Mouse (Mus musculus): ENCODE data around the gene Stk11.

Stk11 gene

DNA sequence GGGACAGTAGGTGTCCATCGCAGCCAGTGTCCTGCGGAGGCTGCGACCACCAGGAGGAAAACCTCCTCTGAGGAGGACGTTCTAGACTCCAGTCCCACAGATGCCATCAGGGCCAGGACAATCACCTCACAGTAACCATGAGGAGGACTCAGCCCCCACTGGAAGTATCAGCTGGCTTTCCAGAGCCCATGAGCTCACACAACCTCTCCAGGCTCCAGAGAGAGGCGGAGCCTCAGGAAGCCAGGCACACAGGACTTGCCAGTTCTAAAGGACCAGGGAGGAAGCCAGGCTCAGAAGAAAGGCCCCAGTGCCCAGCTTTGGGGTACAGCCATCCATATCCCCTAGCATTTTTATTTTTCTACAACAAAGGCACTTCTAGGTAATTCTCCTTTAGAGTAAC, 20.1 kb upstream of the Stk11 start:
- no peak for DNase-seq

DNA sequence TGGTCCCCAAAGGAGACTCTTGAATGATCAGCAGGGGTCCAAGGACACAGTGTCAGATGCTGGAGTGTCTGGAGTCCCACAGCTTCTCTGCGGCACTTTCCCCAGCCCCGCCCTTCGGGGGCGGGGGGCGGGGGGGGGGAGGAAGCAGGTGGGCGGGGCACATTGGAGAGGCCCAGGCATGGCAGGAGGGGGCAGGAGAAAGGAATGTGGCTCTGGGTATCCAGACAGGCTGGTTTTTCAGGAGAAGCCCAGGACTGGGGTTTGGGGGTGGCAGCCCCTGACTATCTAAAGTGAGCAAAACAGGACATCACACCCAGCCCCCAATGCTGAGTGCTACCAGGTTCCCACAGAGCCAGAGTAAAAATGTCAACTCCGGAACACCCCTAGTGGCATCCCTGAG, 18.3 kb upstream of the Stk11 start:
- DNase-seq: no peak

DNA sequence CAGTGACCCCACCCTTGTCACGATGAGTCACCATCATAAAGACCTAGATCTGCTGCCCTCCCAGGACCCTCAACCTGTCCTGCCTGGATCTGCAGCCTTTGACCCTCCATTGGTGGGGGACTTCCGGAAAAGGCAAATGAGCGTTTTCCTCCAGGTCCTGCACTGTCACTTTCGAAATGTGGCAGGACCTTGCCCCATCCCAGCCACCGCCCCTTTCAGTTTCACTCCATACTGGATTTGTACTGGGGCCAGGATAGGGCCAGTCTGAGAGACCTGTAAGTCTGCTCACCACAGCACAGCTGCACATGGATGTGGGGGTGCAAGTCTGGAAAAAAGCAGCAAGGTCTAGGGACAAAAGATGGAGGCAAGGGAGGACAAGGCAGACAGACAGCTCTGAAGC, 17.0 kb upstream of the Stk11 start:
- DNase-seq: no peak

DNA sequence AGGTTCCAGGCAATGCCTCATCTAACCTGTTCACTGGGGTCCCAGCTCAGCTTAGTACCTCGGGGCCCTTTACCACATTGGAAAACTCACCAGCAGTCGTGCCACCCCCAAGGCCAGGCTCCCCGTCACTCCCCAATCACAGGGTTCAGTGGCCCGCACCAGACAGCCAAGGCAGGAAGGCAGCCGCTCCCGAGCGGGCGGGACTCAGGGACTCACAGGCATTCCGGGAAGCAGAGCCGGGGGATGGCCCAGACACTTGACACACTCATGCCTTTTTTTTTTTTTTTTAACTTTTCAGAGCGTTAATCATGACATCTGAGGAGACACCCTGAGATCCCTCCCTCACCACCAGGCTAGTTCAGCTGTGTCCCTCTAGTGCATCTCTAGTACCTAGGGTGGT, 14.6 kb upstream of the Stk11 start:
- DNase-seq: peak; percentile 49

DNA sequence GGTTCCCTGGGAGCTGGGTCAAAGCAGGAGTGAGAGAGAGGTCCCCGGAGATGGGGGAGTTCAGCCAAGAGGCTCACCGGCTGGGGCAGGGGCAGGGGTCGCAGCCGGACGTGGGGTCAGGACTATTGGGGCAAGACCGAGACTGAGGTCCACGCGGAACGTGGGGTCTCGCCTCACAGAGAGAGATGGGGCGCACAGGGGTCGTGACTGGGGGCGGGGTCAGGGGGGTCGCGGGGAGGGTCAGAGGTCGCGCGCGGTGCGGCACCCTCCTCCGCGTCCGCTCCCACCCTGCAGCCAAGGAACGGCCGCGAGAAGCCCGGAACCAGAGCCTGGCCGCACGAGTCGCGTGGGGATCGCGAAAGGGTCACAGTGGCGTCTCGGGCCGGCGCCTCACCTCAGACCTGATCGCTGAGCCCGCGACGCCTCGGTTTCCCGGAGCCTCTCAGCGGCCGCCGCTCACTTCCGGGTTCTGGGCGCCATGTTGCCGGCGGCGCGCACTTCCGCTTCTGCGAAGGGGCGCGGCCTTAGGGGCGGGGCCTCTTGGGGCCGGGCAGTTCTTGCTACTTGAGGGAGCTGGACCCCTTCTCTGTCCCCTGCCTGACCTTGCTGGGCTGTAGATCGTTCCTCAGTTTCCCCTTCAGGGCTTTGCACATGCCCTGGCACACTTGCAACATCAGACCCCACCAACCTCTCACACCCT, 13.2 kb upstream of the Stk11 start:
- DNase-seq: peak; percentile 85

DNA sequence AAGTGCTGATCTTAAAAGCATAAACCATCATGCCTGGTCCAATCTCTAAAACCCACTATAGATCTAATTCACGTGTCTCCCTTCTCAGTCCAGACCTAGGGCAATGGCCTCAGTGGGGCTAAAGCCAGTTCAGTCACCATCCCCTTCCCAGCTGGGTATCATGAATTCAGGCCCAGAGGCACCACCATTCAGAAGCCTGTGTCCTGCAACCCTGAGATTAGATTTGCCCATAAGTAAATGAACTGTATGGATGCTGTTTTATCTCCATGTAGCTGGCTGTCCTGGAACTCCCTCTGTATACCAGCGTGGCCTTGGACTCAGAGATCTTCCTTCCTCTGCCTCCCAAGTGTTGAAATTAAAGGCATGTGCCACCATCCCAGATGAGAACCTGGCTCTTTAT, 12.6 kb upstream of the Stk11 start:
- no peak for DNase-seq

DNA sequence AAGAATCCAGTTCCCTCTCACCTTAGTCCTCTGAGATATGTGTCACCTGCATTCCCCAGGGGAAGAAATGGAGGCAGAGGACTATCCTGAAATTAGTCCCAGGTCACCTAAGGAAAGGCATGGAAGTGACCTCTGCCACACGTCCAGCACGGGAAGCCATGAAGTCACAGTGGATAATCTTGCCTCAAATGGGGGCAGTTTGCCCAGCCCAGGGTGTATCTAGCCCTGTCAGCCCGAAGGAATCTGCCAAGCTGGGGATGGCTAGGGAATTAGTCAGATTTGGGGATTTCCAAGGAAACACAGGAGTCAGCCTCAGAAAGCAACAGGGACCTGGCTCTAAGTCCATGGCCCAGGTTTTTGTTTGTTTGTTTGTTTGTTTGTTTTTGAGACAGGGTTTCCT, 11.4 kb upstream of the Stk11 start:
- no peak for DNase-seq

DNA sequence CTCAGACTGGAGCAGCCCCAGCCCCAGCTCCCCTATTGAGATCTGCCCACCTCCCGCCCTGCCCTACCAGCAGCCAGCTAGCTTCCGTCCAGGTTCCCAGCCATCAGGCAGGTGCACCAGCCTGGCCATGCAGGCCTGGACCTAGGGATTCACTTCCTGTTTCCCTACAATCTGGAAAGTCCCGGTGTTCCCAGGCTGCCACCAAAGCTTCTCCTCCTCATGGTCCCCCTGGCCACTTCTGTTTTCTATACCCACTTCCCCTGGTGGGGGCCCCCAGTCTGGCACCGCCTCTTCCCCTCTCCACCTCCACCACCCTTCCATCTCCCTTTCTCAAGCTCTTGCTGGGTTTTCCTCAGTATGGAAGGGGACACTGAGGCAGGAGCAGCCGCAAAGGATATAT, 10.1 kb upstream of the Stk11 start, which contains the start of gene Sbno2:
TSS of gene Sbno2 (minus strand) at position 112 of the 400 bp plus-strand sequence.
- DNase-seq: no peak

DNA sequence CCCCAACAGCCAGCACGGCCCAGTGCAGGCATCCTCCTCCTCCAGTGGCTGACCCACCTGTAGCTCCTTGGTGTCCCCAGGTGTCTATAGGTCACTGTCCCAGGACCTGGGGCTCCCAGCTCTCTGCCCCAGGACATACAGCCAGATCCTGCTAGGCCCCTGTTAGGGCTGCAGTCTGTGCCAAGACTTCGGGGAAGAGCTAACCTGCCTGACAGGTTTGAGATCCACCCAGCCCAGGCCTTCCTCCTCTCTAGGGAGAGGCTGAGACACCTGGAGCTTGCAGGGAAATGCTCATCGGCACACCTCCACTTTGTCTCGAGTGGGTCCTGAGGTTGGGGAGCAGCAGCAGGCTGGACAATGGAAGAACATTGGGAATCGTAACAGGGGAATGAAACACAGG, 9.7 kb upstream of the Stk11 start:
- DNase-seq: no peak

DNA sequence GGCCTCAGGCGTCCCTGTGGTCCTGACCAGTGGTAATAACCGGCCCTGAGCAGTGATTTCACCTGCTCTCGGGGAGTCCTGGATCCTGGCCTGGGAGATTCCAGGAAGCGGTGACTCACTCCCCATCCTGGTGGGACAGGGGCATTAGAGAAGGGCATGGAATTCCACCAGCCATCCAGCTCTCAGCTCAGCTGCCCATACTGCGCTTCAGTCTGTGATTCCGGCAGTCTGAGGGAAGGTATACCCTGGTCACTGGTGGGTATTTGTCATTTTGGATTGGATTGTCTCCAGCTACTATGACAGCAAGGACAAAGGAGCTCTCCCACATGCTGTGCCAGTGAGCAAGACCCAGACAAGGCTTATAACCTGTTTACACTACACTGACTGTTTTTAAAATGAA, 7.9 kb upstream of the Stk11 start:
- DNase-seq: no peak

DNA sequence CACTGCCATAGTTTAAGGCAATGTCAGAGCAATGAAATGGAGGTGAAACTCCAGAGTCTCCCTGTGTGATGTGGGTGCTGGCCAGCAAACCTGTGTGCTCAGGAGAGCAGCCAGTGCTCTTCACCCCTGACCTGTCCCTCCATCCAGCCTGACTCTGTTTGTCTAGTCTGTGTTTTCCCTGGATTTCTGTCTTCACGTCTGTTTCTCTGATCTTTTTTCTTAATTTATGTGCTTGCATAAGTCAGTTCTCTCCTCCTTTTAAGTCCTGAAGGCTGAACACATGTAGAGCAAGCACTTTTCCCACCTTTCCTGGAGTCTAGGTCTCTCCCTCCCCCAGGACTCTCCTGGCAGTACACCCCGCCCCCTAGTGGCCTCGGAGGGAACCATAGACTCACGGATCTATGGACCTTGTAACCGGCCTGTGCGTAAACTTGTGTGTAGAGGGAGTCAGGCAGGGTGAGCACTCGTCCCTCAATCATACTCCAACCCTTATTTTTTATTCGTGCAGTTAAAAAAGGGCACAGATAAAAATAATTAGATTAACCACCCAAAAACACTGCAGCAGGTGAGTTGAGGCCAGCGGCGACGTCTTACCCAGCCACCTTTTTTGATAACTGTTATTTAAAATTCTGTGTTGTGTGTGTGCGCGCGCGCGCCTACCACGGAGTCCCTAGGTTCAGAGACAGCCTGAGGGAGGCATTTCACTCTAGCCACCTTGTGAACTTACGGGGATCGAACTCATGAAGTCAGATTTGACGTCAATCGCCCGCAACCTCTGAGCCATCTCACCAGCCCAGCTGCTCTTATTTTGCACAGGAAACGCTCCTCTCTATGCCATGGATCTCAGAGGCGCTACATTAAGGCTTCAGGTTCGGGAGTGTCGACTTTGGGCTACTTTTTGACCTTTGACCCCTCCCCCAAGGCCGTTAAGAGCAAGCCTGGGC, 990 bp upstream of the Stk11 start:
- DNase-seq: peak; percentile 92

DNA sequence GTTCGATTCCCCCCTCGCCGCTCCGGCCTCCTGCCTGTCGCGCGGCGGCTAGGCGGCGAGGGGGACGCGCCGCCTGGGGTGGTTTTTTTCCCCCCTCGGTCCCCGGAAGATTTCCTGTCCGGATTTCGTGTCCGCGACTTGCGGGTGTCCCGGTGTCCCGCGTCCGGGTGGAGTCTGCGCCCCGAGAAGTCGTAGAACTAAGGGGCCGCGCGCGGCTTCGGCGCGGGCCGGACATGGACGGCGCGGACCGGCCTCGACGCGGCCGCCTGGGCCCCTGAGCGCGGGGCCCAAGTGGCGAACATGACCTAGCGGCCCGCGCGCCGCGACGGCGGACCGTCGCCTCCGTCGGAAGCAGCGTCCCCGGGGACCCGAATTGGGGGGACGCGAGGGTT, 337 bp downstream of the Stk11 start:
- no peak for DNase-seq

DNA sequence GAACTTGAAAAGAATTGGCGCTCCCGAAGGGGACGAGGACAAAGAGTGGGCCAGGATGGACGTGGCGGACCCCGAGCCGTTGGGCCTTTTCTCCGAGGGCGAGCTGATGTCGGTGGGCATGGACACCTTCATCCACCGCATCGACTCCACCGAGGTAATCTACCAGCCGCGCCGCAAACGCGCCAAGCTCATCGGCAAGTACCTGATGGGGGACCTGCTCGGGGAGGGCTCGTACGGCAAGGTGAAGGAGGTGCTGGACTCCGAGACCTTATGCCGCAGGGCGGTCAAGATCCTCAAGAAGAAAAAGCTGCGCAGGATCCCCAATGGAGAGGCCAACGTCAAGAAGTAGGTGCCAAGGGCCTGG, 942 bp downstream of the Stk11 start:
- DNase-seq: no peak

DNA sequence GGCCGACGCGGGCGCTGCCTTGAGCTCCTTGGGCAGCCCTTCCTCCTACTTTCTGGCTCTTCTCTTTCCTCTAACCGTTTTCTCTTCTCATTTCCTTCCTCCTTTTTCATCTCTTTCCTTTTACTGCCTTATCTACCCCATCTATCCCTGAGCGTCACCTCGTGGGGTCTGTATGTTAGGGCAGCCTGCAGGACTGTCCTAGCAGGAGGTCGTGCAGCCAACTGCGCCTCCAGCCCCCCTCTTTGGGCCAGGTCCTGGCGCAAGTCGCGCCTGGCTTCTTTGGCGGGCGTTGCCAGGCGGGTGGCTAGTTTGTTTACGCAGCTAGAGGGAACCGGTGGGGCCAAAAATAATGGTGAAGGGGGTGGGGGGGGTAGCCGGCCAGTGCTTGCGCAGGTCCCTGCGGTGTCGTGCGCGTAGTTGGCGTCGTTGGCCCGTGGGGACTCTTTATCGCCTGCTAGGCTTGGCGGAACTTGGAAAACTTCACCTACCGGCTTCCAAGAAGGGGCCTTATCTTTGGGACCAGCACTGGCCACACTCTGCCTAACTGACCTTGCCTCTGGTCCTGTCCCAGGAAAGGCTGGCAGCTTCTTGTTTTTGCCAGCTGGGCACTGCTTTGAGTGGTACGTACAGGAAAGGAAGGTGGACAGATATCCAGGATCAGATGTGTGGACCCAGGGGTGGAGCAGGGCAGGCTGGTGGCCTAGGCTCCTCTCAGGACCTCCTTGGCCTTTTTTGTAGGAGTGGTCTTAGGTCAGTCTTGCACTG, 1.5 kb downstream of the Stk11 start:
- no peak for DNase-seq

DNA sequence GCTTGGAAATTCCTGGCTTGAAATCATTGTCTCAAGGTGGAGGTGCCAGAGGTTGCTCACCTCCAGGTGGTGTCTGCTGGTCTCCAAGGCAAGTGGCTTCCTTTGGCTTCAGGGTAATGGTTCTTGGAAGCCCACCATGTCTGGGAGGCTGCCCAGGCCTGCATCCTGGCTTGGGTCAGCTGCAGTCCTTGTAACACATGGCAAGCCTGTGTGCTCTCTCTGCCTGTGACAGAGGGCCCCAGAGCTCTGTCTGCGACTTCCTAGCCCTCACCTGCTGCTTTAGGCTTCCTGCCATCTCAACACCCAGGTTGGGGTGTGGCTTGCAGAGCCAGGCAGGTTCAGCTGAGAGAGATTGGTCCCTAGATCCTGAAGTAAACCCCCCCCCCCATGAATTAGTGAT, 2.1 kb downstream of the Stk11 start:
- no peak for DNase-seq

DNA sequence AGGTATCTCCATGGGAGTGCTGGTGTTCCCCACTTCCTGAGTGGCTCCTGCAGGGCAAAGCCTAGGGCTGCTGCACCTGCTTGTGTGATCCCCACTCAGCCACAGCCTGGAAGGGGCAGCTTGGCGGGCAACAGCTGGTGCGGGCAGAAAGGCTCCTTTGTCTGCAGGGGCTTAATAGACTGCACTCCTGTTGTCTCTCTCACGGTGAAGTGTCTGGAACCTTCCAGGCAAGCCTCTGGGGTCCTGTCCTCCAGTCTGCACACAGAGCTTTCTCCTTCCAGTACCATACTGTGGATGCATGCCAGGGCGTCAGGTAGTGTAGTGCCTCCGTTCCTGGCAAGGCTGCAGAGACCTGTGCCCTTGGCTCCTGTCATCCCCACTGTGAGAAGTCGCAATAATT, 2.9 kb downstream of the Stk11 start:
- DNase-seq: no peak

DNA sequence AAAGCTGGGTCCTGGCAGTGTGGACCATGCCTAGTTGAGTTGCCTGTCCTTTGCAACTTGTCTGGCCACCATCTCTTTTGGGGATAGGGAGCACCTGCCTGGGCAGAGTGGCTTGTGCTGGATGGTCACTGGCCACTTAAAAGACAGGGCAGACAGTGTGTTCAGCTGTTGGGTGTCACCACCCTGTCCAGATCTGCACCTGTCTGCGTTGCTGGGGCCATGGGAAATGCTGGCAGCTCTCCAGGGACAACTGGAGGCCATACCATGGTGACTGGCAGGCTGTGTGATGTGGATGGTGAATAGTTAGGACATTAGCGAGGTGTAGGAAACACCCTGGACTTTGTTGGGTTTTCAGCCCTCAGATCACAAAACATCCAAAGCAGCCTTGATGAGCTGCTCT, 4.5 kb downstream of the Stk11 start:
- DNase-seq: no peak

DNA sequence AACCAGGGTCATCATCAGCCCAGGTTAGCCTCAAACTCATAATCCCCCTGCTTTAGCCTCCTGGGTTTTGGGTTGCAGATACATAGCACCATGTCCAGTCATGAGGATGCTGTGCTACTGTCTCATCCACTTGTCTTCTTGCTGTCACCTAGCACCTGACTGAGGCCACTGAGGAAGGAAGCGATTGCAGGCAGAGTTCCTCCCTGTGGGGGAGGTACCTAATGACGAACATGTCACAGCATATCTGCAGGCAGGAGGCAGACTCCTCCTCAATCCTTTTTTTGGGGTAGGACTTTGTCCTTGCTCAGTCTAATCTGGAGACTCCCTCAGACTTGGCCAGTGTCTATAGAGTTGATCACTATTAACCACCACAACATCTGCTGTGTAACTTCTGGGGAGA, 6.0 kb downstream of the Stk11 start:
- DNase-seq: no peak

DNA sequence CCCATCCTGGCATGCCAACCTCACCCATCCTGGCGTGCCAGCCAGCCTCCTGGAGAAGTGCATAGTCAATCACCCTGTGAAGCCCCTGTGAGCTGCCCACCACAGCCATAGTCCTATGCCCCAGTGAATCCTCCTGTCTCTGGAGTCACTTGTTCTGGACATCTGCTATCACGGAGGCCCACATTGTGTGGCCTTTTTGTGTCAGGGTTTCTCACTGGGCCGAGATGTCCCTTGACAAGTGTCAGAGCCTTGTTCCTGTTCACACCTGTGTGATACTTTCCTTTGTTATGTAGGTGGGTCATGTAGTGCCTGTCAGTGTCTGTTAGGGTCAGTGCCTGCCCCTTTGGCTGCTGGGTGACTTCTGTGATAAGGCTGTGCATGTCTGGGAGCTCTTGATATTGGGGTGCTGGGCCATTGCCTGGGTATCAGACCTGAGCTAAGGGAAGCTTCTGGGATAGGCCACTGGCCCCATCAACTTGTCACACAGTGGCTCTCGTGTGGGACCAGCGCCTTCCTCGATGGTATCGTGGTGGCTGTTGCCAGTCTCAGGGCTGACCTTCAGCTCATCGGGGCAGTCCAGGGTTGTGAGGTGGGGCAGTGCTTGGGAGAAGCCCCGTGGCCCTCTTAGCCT, 8.4 kb downstream of the Stk11 start:
- DNase-seq: no peak

DNA sequence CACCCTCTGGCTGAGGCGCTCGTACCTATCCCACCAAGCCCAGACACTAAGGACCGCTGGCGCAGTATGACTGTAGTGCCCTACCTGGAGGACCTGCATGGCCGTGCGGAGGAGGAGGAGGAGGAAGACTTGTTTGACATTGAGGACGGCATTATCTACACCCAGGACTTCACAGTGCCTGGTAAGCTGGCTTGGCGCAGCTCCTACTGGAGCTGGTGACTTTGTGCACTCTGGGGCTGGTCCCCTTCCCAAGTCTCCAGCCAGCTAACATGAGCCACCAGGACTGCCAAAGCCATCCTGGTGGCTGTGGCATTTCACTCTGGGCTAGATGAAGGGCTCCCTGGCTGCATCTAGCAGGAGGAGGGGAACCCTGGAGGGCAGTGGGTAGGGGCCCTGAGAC, 12.3 kb downstream of the Stk11 start:
- no peak for DNase-seq

DNA sequence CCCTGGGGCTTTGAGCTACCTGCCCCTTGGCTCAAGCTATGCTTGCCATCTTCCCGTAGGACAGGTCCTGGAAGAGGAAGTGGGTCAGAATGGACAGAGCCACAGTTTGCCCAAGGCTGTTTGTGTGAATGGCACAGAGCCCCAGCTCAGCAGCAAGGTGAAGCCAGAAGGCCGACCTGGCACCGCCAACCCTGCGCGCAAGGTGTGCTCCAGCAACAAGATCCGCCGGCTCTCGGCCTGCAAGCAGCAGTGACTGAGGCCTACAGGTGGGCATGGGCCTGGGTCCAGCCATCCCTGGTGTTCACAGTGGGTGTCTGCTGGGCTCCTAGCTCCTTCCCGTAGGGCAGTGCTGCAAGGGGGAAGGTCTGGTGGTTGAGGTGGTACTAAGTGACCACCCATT, 14.2 kb downstream of the Stk11 start:
- no peak for DNase-seq

DNA sequence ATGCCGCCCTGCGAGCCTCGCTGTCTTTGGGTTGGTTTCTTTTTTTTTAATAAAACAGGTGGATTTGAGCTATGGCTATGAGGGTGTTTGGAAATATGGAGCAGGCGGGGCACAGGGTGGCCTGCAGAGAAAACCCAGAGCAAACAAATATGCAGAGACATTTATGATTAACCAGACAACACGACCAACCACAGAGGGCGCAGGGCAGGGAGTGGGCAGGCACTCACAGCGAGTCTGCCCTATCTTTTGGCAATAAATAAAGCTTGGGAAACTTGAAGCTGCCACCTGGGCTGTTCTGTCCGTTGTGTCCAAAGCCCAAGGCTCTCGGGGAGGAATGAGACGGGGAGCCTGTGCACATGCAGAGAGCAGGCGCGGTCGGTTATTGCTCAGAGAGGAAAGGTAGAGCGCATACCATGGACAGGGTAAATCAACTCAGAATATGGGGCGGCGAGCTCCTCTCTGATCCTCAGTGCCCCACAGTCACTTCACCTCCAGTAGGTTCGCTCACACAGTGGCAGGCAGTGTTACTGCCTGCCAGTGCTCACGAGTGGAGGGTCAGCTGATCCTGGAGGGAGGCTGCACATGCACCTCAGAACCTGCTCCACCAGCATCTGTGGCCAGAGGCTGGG, 14.9 kb downstream of the Stk11 start:
- peak; percentile 81 for DNase-seq
